Mouse (Mus musculus): ENCODE data around the gene Slmap.
"Not testable (repeated sequence)": the region's sequence is repeated elsewhere in the genome, so short reads cannot be mapped to it uniquely, and the experiment has no call there.

Gene Slmap

GRCm38 (mm10) chr14:26533267-26533666 lies 1.5 kb downstream of the Slmap start:
- DNase-seq (ENCODE audit: low read depth, low spot score) = no peak

- DNase-seq (ENCODE audit: low read depth, low spot score) = no peak
These were observed 2.0 kb downstream of the Slmap start for GRCm38 (mm10) chr14:26532752-26533151.

GRCm38 (mm10) chr14:26531410-26532313 lies 3.1 kb downstream of the Slmap start:
- DNase-seq (ENCODE audit: low read depth, low spot score) = no peak

DNA sequence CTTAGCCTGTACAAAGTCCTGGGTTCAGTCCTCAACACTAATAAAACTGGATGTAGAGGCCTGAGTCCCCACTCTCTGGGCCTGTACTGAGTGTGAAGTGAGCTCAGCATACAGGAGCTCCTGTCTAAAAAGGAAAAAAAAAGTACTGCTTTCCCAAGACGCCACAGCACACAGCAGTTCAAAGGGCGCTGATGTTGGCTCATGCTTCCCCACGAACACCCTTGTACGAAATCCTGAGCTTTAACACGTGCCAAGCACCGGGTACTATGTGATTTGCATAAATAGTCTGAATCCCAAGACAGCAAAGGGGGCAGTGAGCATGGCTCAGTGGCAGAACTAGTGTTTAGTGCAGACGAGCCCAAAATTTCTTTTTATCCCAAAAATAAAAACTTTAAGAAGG lies 4.4 kb downstream of the Slmap start:
- no peak for DNase-seq (ENCODE audit: low read depth, low spot score)

GRCm38 (mm10) chr14:26528296-26528695 lies 6.4 kb downstream of the Slmap start:
- DNase-seq (ENCODE audit: low read depth, low spot score) = no peak

- no peak for DNase-seq (ENCODE audit: low read depth, low spot score)
These were observed 8.8 kb downstream of the Slmap start for GRCm38 (mm10) chr14:26525955-26526354.

DNA sequence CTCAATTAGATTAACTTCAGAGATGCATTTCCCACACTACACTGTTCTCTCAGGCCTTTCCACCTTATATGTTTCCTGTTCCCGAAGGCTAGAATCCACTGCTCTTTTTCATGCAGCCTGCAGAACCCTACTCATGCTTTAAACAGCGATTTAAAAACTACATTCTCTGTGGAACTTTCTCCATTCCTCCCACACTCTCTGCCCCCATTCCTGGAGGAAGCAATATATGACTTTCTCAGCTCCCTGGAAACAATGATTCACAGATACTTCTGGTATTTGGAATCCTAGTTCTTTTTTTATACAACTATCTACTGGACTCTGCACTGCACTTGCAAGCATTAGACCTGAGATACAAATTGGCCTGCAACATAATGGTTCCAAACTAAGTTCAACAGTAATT lies 11.6 kb downstream of the Slmap start:
- DNase-seq (ENCODE audit: low read depth, low spot score) = no peak

DNA sequence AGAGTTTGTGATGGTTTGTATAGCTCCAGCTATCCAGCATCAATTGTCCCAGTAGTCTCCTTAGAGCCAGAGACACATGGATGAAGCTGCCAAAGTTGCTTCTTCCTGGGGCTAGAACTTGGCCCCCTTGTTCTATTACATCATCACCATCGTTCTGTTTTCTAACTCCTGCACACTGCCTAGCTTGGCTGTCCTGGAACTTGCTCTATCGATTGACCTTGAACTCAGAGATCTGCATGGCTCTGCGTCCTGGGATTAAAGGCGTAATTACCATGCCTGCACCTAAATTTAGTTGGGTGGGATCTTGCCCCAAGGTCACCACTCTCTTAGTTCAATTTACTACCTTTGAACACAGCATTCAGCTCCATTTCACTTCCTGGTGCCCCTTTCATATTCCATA lies 14.9 kb downstream of the Slmap start:
- DNase-seq (ENCODE audit: low read depth, low spot score) = no peak

- no peak for DNase-seq (ENCODE audit: low read depth, low spot score)
These were observed 16.9 kb downstream of the Slmap start for GRCm38 (mm10) chr14:26517843-26518242.

DNA sequence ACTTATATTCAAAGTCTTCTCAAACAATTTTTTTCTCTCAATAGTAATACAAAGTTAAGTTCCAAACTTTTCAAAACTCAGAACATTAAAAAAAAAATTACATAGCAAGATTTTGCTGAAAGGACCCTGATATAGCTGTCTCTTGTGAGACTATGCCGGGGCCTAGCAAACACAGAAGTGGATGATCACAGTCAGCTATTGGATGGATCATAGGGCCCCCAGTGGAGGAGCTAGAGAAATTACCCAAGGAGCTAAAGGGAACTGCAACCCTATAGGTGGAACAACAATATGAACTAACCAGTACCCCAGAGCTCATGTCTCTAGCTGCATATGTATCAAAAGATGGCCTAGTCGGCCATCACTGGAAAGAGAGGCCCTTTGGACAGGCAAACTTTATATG lies 18.5 kb downstream of the Slmap start:
- not testable (repeated sequence) for DNase-seq (ENCODE audit: low read depth, low spot score)

DNA sequence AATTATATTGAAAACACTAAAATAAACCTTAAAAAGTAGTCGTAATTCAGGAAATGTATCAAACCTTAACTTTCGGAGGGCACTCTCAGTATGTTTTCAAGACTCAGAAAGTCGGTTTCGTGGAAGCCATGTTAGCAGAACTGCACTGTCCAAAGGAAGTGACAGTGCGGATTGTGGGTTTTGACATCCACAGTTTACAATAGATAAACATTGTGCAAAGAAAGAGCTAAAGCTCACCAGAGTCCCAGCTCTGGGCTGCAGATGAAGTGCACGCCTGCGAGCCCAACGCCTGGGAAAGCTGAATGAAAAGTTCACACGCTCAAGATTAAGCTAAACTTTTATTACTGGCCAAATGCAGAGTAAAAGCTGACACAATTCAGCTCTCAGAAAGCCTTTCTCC lies 18.9 kb downstream of the Slmap start:
- DNase-seq (ENCODE audit: low read depth, low spot score) = no peak

DNA sequence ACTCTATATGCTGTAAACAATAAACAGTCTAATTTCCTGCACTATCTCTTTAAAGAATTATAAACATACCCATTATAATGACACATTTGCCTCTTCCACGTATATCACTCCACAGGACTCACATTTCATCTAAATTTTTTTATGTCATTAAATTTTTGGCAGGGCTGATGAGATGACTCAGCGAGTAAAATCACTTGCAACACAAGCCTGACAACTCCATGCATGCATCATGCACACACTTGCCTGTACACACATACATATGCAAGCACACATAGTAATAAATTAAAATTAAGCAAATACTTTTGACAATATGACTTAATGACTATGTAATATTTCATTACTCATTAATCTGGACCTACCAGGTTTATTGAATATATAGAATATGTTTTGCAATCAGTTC lies 24.2 kb downstream of the Slmap start:
- DNase-seq (ENCODE audit: low read depth, low spot score) = no peak

- no peak for DNase-seq (ENCODE audit: low read depth, low spot score)
These were observed 26.6 kb downstream of the Slmap start for GRCm38 (mm10) chr14:26508150-26508549.

DNA sequence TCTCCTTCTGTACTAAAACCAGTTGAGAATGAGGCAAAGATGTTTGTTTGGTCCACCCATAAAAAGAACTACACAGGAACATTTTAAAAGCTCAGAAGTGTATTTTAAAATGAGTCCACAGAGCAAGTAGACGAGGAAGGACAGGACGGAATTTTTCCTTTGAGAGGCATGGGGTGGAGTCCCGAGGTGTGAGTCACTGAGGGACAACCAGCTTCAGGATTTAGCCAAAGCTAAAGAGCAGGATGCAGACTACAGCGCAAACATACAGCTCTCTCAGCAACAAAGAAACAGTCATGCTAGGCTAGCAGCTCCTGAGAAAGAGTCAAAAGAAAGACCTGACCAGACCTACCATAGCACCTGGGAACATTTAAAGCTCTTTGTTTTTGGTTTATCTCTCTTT lies 27.4 kb downstream of the Slmap start:
- no peak for DNase-seq (ENCODE audit: low read depth, low spot score)

DNA sequence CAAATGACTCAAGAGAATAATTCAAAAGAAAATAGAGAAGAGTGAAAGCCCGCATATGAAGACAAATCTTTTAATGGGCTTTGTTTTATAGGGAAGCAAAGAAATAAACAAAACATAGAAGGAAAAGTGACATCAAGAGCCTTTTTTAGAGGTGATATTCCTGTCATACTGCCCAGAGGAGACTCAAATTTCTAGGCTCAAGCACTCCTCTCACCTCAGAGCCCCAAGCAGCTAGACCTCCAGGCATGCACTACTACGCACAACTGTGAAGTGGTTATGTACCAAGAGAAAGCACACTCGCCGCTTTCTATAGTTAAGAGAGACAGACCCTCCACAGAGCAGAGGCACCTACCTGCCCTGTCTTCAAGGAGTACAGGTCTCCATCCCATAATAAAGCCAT lies 30.2 kb downstream of the Slmap start:
- no peak for DNase-seq (ENCODE audit: low read depth, low spot score)

DNA sequence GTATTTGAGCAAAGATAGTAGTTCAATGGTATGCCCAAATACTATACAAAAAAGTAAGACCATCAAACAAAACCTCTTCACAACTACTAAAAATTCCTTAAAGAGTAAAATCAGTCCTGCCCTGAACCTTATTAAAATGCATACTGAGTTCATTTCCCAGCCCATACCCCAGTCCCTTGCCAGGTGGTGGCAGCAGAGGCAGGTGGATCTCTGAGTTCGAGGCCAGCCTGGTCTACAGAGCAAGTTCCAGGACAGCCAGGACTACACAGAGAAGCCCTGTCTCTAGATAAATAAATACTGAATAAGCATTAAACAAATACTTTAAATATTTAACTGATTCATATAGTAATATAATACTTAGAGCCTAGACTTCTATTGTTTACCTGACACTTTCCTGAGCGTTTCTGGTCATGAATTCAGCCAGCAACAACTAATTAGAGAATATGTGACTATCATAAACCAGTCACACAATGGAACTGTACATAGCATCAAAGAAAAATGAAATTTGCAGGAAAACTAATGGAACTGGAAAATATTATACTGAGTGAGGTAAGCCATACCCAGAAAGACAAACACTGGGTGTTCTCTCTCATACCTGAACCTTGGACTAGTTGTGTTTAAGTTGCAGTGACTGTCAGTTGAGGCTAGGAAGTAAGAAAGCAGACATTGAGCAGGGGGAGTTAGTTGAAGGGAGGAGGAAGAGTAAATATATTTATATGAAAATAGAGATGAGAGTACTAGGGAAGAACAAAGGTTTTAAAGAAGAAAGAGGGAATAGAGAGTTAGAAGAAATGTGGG lies 34.4 kb downstream of the Slmap start:
- no peak for DNase-seq (ENCODE audit: low read depth, low spot score)

- no peak for DNase-seq (ENCODE audit: low read depth, low spot score)
These were observed 39.7 kb downstream of the Slmap start for GRCm38 (mm10) chr14:26495021-26495420.

DNA sequence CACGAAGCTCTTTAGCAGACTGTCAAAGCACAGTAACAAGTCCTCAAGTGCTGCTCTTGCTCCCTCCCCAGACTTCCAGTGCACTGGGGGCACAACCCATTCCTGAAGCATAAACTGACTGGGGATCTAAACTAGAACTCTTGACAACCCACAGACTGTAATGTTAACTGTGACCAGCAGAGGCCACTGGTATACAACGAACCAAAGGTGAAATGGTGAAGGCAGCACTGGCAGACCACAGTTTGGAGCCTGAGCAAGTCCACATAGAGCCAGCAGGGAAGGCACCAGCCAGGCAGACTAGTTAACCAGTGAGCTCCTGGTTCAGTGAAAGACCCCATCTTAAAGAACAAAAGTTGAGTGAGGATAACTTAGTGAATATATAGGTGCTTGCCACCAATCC lies 43.6 kb downstream of the Slmap start:
- peak; percentile 59 for DNase-seq (ENCODE audit: low read depth, low spot score)

- DNase-seq (ENCODE audit: low read depth, low spot score) = no peak
These were observed 46.3 kb downstream of the Slmap start for GRCm38 (mm10) chr14:26488329-26489020.

DNA sequence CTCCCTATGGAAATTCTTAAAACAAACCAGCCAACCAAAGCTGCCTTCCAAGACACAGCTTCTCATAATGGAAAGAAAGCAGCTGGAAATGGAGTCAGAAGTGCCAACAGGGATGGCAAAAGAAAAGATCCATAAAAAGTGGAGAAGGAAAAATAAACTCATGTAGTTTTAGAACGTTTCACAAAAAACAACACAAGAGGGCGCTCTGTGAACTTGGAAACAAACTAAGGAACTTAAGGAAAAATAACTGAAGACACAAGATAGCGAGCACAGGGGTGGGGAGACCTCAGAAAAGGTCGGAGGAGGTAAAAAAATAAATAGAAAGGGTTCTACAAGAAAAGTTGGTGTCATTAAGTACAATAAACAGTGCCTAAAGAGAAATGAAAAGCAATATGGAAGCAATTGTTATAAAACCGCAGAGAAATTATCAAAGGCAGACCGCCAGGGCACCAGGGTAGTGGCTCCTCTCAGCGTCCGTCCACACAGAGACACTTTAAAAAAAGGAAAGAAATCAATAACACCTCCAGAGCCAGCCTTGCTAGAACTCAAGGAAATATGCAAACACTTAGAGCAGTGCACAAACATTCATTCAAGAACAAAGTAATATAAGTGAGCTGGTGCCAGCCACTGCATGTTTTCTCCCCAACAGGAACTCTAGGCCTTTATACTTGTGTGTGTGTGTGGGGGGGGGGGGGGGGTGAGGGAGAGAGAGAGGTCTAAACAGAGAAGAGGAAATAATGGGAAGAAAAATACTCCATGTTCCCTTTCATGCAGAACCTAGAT lies 48.1 kb downstream of the Slmap start:
- no peak for DNase-seq (ENCODE audit: low read depth, low spot score)

GRCm38 (mm10) chr14:26481457-26481856 lies 53.3 kb downstream of the Slmap start:
- no peak for DNase-seq (ENCODE audit: low read depth, low spot score)

All from retina, postnatal 7 days (tissue).